ENCODE assay signal across 8 mouse cellular contexts in genomic region chr10:53379709-53380106, GRCm38 (mm10). TPM values are rescaled to one million over a fixed set of nuclear protein-coding genes. Genes with fewer than 3 reads are reported as not detected.
A peak's percentile ranks its signal among the peaks of the same experiment; 100 is the strongest.
DNase-seq lines count a peak whose midpoint lies in the region; ATAC-seq and TF ChIP-seq lines count a peak whose summit lies in the region.

TSS of gene Cep85l (minus strand) at chr10:53379947.

- WGBS in lung, embryonic 15.5 days = under 1% methylated on average over 31 of the region's 31 CpGs
- WGBS in olfactory bulb, adult 2 months = 0% methylated on average over 31 of the region's 31 CpGs
- WGBS in thymus, adult 2 months = 1% methylated on average over 31 of the region's 31 CpGs

- peak within 1 kb of the TSS; percentile 66 for H3K4me2 ChIP-seq in lung, embryonic 15.5 days

- peaks cover 17% of the 10 kb centered on the region; the same call in 1 of the 2 replicates for H3K4me1 ChIP-seq in lung, embryonic 15.5 days
- no peaks in the 10 kb centered on the region for H3K4me1 ChIP-seq in olfactory bulb, adult 2 months (ENCODE audit: control insufficient read depth, insufficient read depth, low read length)
- peaks cover 3% of the 10 kb centered on the region for H3K4me1 ChIP-seq in thymus, adult 2 months (replicated peaks; ENCODE audit: control insufficient read depth, insufficient read depth, low read length)

- peak; percentile 96 for DNase-seq in Muller cell, postnatal 12 days (ENCODE audit: inconsistent ontology term)
- DNase-seq in cerebellum, adult 8-10 months = peak; percentile 84
- peak; percentile 78 for DNase-seq in forelimb bud, embryonic 11.5 days (ENCODE audit: low read depth, low spot score)
- peak; percentile 57 for DNase-seq in layer of hippocampus, adult 9-10 months (ENCODE audit: low spot score)
- peak; percentile 81 for DNase-seq in thymus, adult 2 months

- peak within 1 kb of the TSS; percentile 93 for H3K4me3 ChIP-seq in lung, embryonic 15.5 days
- H3K4me3 ChIP-seq in olfactory bulb, adult 2 months (ENCODE audit: insufficient read depth, low read depth, low read length) = peak within 1 kb of the TSS; percentile 79
- peak within 1 kb of the TSS; percentile 77 for H3K4me3 ChIP-seq in thymus, adult 2 months (ENCODE audit: control insufficient read depth, insufficient read depth, low read length)

- H3K27ac ChIP-seq in lung, embryonic 15.5 days = peak within 1 kb of the TSS; percentile 98
- peak within 1 kb of the TSS; percentile 70 for H3K27ac ChIP-seq in olfactory bulb, adult 2 months (ENCODE audit: insufficient read depth, low read depth, low read length)
- no peak within 1 kb of the TSS for H3K27ac ChIP-seq in thymus, adult 2 months (ENCODE audit: control insufficient read depth, insufficient read depth, low read length)

- peak; percentile 81 for TF ChIP-seq POLR2A in olfactory bulb, adult 2 months (IDR thresholded peaks at IDR 0.05; ENCODE audit: insufficient read depth, low read depth, low read length)
- TF ChIP-seq POLR2A in thymus, adult 2 months (IDR thresholded peaks at IDR 0.05; ENCODE audit: control insufficient read depth, extremely low read depth, insufficient read depth, low read length, poor library complexity) = 0 out of 2 replicates have a peak, but pooled peaks have one; percentile 33

- no peaks in the 10 kb centered on the region for H3K27me3 ChIP-seq in lung, embryonic 15.5 days
- no peaks in the 10 kb centered on the region for H3K27me3 ChIP-seq in thymus, adult 2 months (ENCODE audit: control insufficient read depth, insufficient read depth, low read length)

- H3K36me3 ChIP-seq in lung, embryonic 15.5 days = no peaks in the 10 kb centered on the region
- H3K36me3 ChIP-seq in thymus, adult 2 months (ENCODE audit: control insufficient read depth, insufficient read depth, low read length) = no peaks in the 10 kb centered on the region

- peak; percentile 87 to 88 for ATAC-seq in hematopoietic stem cell, adult 5-6 weeks (replicated peaks in 1 of 2; ENCODE audit: insufficient read depth in 1 of 2, low FRiP score in 2 of 2, low TSS enrichment in 1 of 2, low read depth in 1 of 2, poor library complexity in 2 of 2, severe bottlenecking in 2 of 2)
- peak; percentile 99 for ATAC-seq in lung, embryonic 15.5 days (ENCODE audit: borderline replicate concordance, extremely low read depth, low FRiP score, low TSS enrichment)

- peak within 1 kb of the TSS; percentile 97 for H3K9ac ChIP-seq in lung, embryonic 15.5 days

- no peaks in the 10 kb centered on the region for H3K9me3 ChIP-seq in lung, embryonic 15.5 days

- TF ChIP-seq CTCF in olfactory bulb, adult 2 months (IDR thresholded peaks at IDR 0.05; ENCODE audit: insufficient read depth, low read depth, low read length) = no peak
- TF ChIP-seq CTCF in thymus, adult 2 months (IDR thresholded peaks at IDR 0.05; ENCODE audit: borderline replicate concordance, control insufficient read depth, extremely low read depth, insufficient read depth, low read length, poor library complexity) = no peak

RNA-seq across cellular contexts. Expression of gene Cep85l, which starts in this region (rescaled TPM):
- total RNA-seq in hematopoietic stem cell, adult 5-6 weeks (2017) = 28.1 and 33.0 TPM in 2 replicates
- 6.5 and 8.8 TPM in 2 replicates for polyA plus RNA-seq in lung, embryonic 15.5 days (2015; fragmentation: Nextera tagmentation; extraction: Ambion mirVana)
- not detected in 2 replicates for polyA plus RNA-seq in olfactory bulb, adult 2 months (2012; ENCODE audit: insufficient read depth, insufficient read length, low replicate concordance, missing spikeins)
- 1.8 and 1.9 TPM in 2 replicates for polyA plus RNA-seq in thymus, adult 2 months (2012; rRNA removed)
